In the genomic region with DNA sequence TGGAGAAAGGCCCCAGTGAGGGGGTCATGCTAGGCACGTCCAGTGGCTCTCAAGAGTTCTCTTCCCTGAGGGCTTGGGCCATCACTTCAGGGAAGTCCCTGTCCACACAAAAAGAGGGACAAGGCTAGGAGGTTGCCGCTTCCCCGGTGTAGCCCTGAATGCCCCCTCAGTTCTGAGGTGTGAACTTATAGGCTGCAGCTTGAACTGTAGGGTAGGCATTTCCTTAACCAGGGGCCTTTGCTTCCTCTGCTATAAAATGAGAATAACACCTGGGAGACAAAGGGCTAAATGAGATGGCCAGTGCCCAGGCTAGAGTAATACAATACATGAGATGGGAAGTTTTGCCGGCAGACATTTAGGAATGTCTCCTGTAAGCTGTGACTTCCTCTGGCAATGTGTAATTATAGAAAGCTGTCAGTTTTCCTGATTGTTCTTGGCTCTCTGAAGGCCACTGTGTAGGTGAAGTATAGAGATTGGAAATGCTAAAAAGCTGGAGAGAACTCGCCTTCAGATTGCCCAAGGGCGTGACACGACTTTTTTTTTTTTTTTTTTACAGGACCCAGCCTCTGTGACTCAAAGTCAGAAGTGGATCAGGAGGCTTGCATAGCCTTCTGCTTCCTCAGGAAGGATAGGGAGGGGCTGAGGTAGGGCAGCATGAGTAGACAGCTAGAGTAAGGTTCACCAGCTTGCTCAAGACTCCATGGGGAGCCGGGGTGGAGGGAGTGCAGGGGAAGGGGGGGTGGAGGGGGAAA, we compare ENCODE assay signal across 8 mouse cellular contexts. TPM values are rescaled to one million over a fixed set of nuclear protein-coding genes. Genes with fewer than 3 reads are reported as not detected.
DNase-seq lines count a peak whose midpoint lies in the region; ATAC-seq and TF ChIP-seq lines count a peak whose summit lies in the region.

No protein-coding gene starts in this region.

- no peak for TF ChIP-seq POLR2A in embryonic fibroblast, embryonic 13.5 days (IDR thresholded peaks at IDR 0.05; ENCODE audit: low read depth, low read length)

- H3K4me3 ChIP-seq in forebrain, embryonic 14.5 days (ENCODE audit: low read depth, low read length): no peak overlapping the region
- H3K4me3 ChIP-seq in forebrain, embryonic 12.5 days (replicated peaks): no peak overlapping the region
- H3K4me3 ChIP-seq in embryonic fibroblast, embryonic 13.5 days (ENCODE audit: insufficient read depth, low read length): no peak overlapping the region
- H3K4me3 ChIP-seq in kidney, postnatal 0 days (replicated peaks; ENCODE audit: low read depth, low read length): no peak overlapping the region
- H3K4me3 ChIP-seq in midbrain, postnatal 0 days (ENCODE audit: low read depth, low read length): no peak overlapping the region

- no peaks in the 10 kb centered on the region for H3K27me3 ChIP-seq in forebrain, embryonic 14.5 days (replicated peaks; ENCODE audit: control insufficient read depth, insufficient read depth, low read length)
- peaks cover 7% of the 10 kb centered on the region for H3K27me3 ChIP-seq in forebrain, embryonic 12.5 days
- H3K27me3 ChIP-seq in kidney, postnatal 0 days (ENCODE audit: insufficient read depth, low read length): no peaks in the 10 kb centered on the region
- peaks cover 7% of the 10 kb centered on the region for H3K27me3 ChIP-seq in midbrain, postnatal 0 days (ENCODE audit: insufficient read depth, low read length)

- no peak overlapping the region for H3K9ac ChIP-seq in forebrain, embryonic 14.5 days (ENCODE audit: low read length)
- H3K9ac ChIP-seq in forebrain, embryonic 12.5 days: no peak overlapping the region
- no peak overlapping the region for H3K9ac ChIP-seq in kidney, postnatal 0 days (ENCODE audit: low read depth, low read length)
- H3K9ac ChIP-seq in midbrain, postnatal 0 days (replicated peaks; ENCODE audit: low read length, poor library complexity, severe bottlenecking): no peak overlapping the region

- DNase-seq in forebrain, embryonic 14.5 days (ENCODE audit: low spot score): no peak
- DNase-seq in kidney, postnatal 0 days (ENCODE audit: low spot score): peak; percentile 57
- DNase-seq in midbrain, postnatal 0 days (ENCODE audit: low spot score): no peak
- no peak for DNase-seq in embryo, embryonic 9.5 days (ENCODE audit: extremely low spot score)

- no peaks in the 10 kb centered on the region for H3K36me3 ChIP-seq in forebrain, embryonic 14.5 days (ENCODE audit: control insufficient read depth, insufficient read depth, low read length)
- H3K36me3 ChIP-seq in forebrain, embryonic 12.5 days (replicated peaks): no peaks in the 10 kb centered on the region
- H3K36me3 ChIP-seq in kidney, postnatal 0 days (ENCODE audit: insufficient read depth, low read length): no peaks in the 10 kb centered on the region
- H3K36me3 ChIP-seq in midbrain, postnatal 0 days (ENCODE audit: insufficient read depth, low read length): no peaks in the 10 kb centered on the region

- H3K9me3 ChIP-seq in forebrain, embryonic 14.5 days (replicated peaks; ENCODE audit: control insufficient read depth, low read length): no peaks in the 10 kb centered on the region
- H3K9me3 ChIP-seq in forebrain, embryonic 12.5 days: no peaks in the 10 kb centered on the region
- no peaks in the 10 kb centered on the region for H3K9me3 ChIP-seq in kidney, postnatal 0 days (replicated peaks; ENCODE audit: low read length)
- H3K9me3 ChIP-seq in midbrain, postnatal 0 days (ENCODE audit: low read length): no peaks in the 10 kb centered on the region

- no peak overlapping the region for H3K4me2 ChIP-seq in forebrain, embryonic 14.5 days (ENCODE audit: low read length)
- H3K4me2 ChIP-seq in forebrain, embryonic 12.5 days: no peak overlapping the region
- H3K4me2 ChIP-seq in kidney, postnatal 0 days (ENCODE audit: low read length): no peak overlapping the region
- no peak overlapping the region for H3K4me2 ChIP-seq in midbrain, postnatal 0 days (ENCODE audit: low read depth, low read length, poor library complexity, severe bottlenecking)

- 81% methylated on average over 8 of the region's 8 CpGs for WGBS in forebrain, embryonic 14.5 days
- 82% methylated on average over 8 of the region's 8 CpGs for WGBS in forebrain, embryonic 12.5 days
- WGBS in kidney, postnatal 0 days: 50% methylated on average over 8 of the region's 8 CpGs
- 77% methylated on average over 8 of the region's 8 CpGs for WGBS in midbrain, postnatal 0 days

- no peak for TF ChIP-seq CTCF in embryonic fibroblast, embryonic 13.5 days (IDR thresholded peaks at IDR 0.05; ENCODE audit: borderline replicate concordance, insufficient read depth, low read length)
- no peak for TF ChIP-seq CTCF in kidney, postnatal 0 days (IDR thresholded peaks at IDR 0.05; ENCODE audit: low read depth)
- TF ChIP-seq CTCF in midbrain, postnatal 0 days (IDR thresholded peaks at IDR 0.05): no peak

- ATAC-seq in forebrain, embryonic 14.5 days: no peak
- no peak for ATAC-seq in forebrain, embryonic 12.5 days (ENCODE audit: low FRiP score)
- peak; percentile 49; the same call in 1 of the 2 replicates for ATAC-seq in kidney, postnatal 0 days (replicated peaks; ENCODE audit: low FRiP score, low read depth)
- peak; percentile 99 for ATAC-seq in megakaryocyte, adult 5-6 weeks (ENCODE audit: poor library complexity, severe bottlenecking)
- no peak for ATAC-seq in erythroid progenitor cell, adult 5-6 weeks (replicated peaks; ENCODE audit: low FRiP score, poor library complexity, severe bottlenecking)
- no peak for ATAC-seq in midbrain, postnatal 0 days (ENCODE audit: low FRiP score)

- no peaks in the 10 kb centered on the region for H3K4me1 ChIP-seq in forebrain, embryonic 14.5 days (ENCODE audit: control insufficient read depth, insufficient read depth, low read length)
- peaks cover 5% of the 10 kb centered on the region; the same call in 1 of the 2 replicates for H3K4me1 ChIP-seq in forebrain, embryonic 12.5 days
- peaks cover 2% of the 10 kb centered on the region; the same call in 1 of the 2 replicates for H3K4me1 ChIP-seq in embryonic fibroblast, embryonic 13.5 days (ENCODE audit: control insufficient read depth, insufficient read depth, low read length)
- no peaks in the 10 kb centered on the region for H3K4me1 ChIP-seq in kidney, postnatal 0 days (replicated peaks; ENCODE audit: insufficient read depth, low read length)
- no peaks in the 10 kb centered on the region for H3K4me1 ChIP-seq in midbrain, postnatal 0 days (ENCODE audit: insufficient read depth, low read length)

- H3K27ac ChIP-seq in forebrain, embryonic 14.5 days (ENCODE audit: low read depth, low read length): 0 out of 2 replicates have a peak overlapping the region, but pooled peaks have one; percentile 14
- no peak overlapping the region for H3K27ac ChIP-seq in forebrain, embryonic 12.5 days
- 0 out of 2 replicates have a peak overlapping the region, but pooled peaks have one; percentile 13 for H3K27ac ChIP-seq in embryonic fibroblast, embryonic 13.5 days (ENCODE audit: insufficient read depth, low read length)
- H3K27ac ChIP-seq in kidney, postnatal 0 days: peak overlapping the region; percentile 71
- no peak overlapping the region for H3K27ac ChIP-seq in midbrain, postnatal 0 days (ENCODE audit: low read depth, low read length)

RNA-seq across cellular contexts. Expression of a gene that starts 6.9 kb away (rescaled TPM):
- 0.47 and 0.62 TPM in 2 replicates for polyA plus RNA-seq in forebrain, embryonic 14.5 days (2014; fragmentation: Nextera tagmentation; extraction: Ambion mirVana)
- polyA plus RNA-seq in forebrain, embryonic 12.5 days (2016; fragmentation: Nextera tagmentation; extraction: Ambion mirVana): 0.83 and 0.98 TPM in 2 replicates
- 5.6 and 9.5 TPM in 2 replicates for polyA plus RNA-seq in embryonic fibroblast, embryonic 13.5 days (2011; ENCODE audit: insufficient read length, low read depth, missing spikeins)
- 3.6 and 4.2 TPM in 2 replicates for polyA plus RNA-seq in kidney, postnatal 0 days (2015; fragmentation: Nextera tagmentation; extraction: Ambion mirVana)
- total RNA-seq in megakaryocyte, adult 5-6 weeks (2015): 8.9 and 10.4 TPM in 2 replicates
- 8.5 and 11.6 TPM in 2 replicates for total RNA-seq in megakaryocyte, adult 5-6 weeks (2017)
- 0.84 TPM in 1 of 2 replicates, not detected in the other for total RNA-seq in erythroid progenitor cell, adult 5-6 weeks (2015; ENCODE audit: low replicate concordance)
- total RNA-seq in erythroid progenitor cell, adult 5-6 weeks (2017; ENCODE audit: low replicate concordance): 0.39 and 0.91 TPM in 2 replicates
- 0.85 and 1.9 TPM in 2 replicates for total RNA-seq in midbrain, postnatal 0 days (2014; rRNA removed)
- polyA plus RNA-seq in midbrain, postnatal 0 days (2015; fragmentation: Nextera tagmentation; extraction: Ambion mirVana): 0.52 and 0.55 TPM in 2 replicates

RNA-seq across cellular contexts. Expression of a gene that starts 41.1 kb away (rescaled TPM):
- 2.2 and 2.9 TPM in 2 replicates for polyA plus RNA-seq in forebrain, embryonic 14.5 days (2014; fragmentation: Nextera tagmentation; extraction: Ambion mirVana)
- 1.7 and 2.8 TPM in 2 replicates for polyA plus RNA-seq in forebrain, embryonic 12.5 days (2016; fragmentation: Nextera tagmentation; extraction: Ambion mirVana)
- polyA plus RNA-seq in embryonic fibroblast, embryonic 13.5 days (2011; ENCODE audit: insufficient read length, low read depth, missing spikeins): 0.81 and 0.82 TPM in 2 replicates
- 2.9 and 3.4 TPM in 2 replicates for polyA plus RNA-seq in kidney, postnatal 0 days (2015; fragmentation: Nextera tagmentation; extraction: Ambion mirVana)
- total RNA-seq in megakaryocyte, adult 5-6 weeks (2015): 54.8 and 55.6 TPM in 2 replicates
- 31.4 and 31.9 TPM in 2 replicates for total RNA-seq in megakaryocyte, adult 5-6 weeks (2017)
- total RNA-seq in erythroid progenitor cell, adult 5-6 weeks (2015; ENCODE audit: low replicate concordance): 13.0 and 15.9 TPM in 2 replicates
- total RNA-seq in erythroid progenitor cell, adult 5-6 weeks (2017; ENCODE audit: low replicate concordance): 2.6 and 3.3 TPM in 2 replicates
- 24.4 and 33.2 TPM in 2 replicates for total RNA-seq in midbrain, postnatal 0 days (2014; rRNA removed)
- 7.0 and 7.8 TPM in 2 replicates for polyA plus RNA-seq in midbrain, postnatal 0 days (2015; fragmentation: Nextera tagmentation; extraction: Ambion mirVana)

Comparison
In these comparisons a context has a peak if more than half of its experiments do, and no peak if none do; other contexts are left out.
1. H3K27ac ChIP-seq: peak in forebrain, embryonic 14.5 days (single experiment), embryonic fibroblast, embryonic 13.5 days (single experiment) and kidney, postnatal 0 days (single experiment); none in forebrain, embryonic 12.5 days (single experiment) and midbrain, postnatal 0 days (single experiment).
2. ATAC-seq: peak in kidney, postnatal 0 days (single experiment) and megakaryocyte, adult 5-6 weeks (single experiment); none in forebrain, embryonic 14.5 days (single experiment), forebrain, embryonic 12.5 days (single experiment), erythroid progenitor cell, adult 5-6 weeks (single experiment) and midbrain, postnatal 0 days (single experiment).